Mouse (Mus musculus) spleen, postnatal 0 days (tissue): Measurements from ENCODE around the gene Rap2a. TPM values are rescaled to one million over a fixed set of nuclear protein-coding genes. Genes with fewer than 3 reads are reported as not detected.

Experiments
- polyA plus RNA-seq: library from polyadenylated mRNA; unstranded; fragments of >200 nt; fragmentation: Nextera tagmentation; extraction: Ambion mirVana; gene quantifications from 2 replicates; pipeline ENCODE4 v1.2.1, GENCODE M21; 2015

Gene Rap2a
- 7.6 and 9.0 TPM in 2 replicates for polyA plus RNA-seq

DNA sequence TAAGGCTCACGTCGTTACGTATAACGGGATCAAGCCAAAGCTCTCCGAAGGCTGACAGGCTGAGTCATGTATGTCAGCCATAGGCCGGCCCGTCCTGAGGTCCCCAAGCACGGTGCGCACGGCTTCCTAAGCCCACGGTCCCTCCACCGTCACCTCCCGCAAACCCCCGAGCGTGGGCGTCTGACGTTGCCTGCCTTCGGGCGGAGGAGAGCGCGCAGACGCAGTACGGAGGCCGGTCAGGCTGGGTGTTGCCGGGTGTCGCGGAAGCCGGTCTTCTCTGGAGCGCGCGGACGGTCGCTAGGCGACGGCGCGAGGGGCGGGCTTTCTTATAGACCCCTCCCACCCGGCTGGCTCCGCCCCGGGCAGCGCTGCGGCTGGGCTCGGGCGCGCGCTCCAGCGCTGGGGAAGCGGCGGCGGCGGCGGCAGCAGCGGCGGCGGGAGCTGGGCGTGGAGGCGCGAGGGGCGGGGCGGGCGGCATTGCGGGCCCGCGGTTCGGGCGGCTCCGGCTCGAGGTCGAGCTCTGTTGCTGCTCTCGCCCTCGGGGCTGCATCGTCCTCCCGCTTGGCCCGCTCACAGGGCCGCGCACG is at the start of gene Rap2a:
Gene Rap2a, plus strand, starts transcription at position 463 of the 587 bp plus-strand sequence.

Other genes with a start within 250 kb of the Rap2a start
- 32.9 and 39.7 TPM in 2 replicates for gene Mbnl2, start 202.8 kb upstream of the Rap2a start, polyA plus RNA-seq